Mouse (Mus musculus): ENCODE measurements around the gene Pyurf.

GRCm38 (mm10) chr6:57684156-57684555 lies 7.7 kb downstream of the Pyurf start:
- no peak for TF ChIP-seq CTCF (IDR thresholded peaks at IDR 0.05; ENCODE audit: borderline replicate concordance, insufficient read depth, low read depth, low read length)
- no peak for TF ChIP-seq POLR2A (IDR thresholded peaks at IDR 0.05; ENCODE audit: borderline replicate concordance, insufficient read depth, low read length)
